Mouse (Mus musculus) neutrophil, adult 59 days (primary cell): ENCODE measurements around the gene Arl11. TPM values are rescaled to one million over a fixed set of nuclear protein-coding genes. Genes with fewer than 3 reads are reported as not detected.

Experiments used
- total RNA-seq, 2 experiments: library from RNA; stranded (reverse); gene quantifications; 1 replicate in 1 of 2; 2 replicates in 1 of 2; pipeline ENCODE4 v1.2.4; 2023

Gene Arl11
- total RNA-seq = 10 to 100 TPM; 70.7 to 80.4 TPM

GRCm38 (mm10) chr14:61309593-61309992 is at the start of gene Arl11:
Gene Arl11, plus strand, starts transcription at chr14:61309753.

GRCm38 (mm10) chr14:61360131-61360980 is 50.8 kb downstream of the Arl11 start, which contains the start of gene Ebpl:
Gene Ebpl, minus strand, starts transcription at chr14:61360439.

Other genes with a start within 250 kb of the Arl11 start
- 1 to 10 TPM; 4.2 to 4.7 TPM for gene Sacs, start 171.3 kb upstream of the Arl11 start, total RNA-seq
- gene Sgcg, start 51.3 kb upstream of the Arl11 start, total RNA-seq = not detected
- gene Ebpl, start 50.7 kb downstream of the Arl11 start, total RNA-seq = under 1 TPM; 0.51 to 0.71 TPM
- gene Kpna3, start 130.1 kb downstream of the Arl11 start, total RNA-seq = 10 to 100 TPM; 16.2 to 17.9 TPM
- 1 to 10 TPM; 1.4 to 2.8 TPM for gene Spryd7, start 247.1 kb downstream of the Arl11 start, total RNA-seq